Mouse (Mus musculus) adrenal gland (tissue): ENCODE measurements around the gene Gm9945.

Experiments
- intact Hi-C: fragments of 180-260 bp; cut with DNase I; formaldehyde crosslinking; loops from one replicate; pipeline ENCODE4 v1.15.1; 2025
- long read RNA-seq, 2 experiments: library from polyadenylated mRNA; unstranded; transcript quantifications; one replicate each; pipeline ENCODE4 v2.0.0; 2020; ENCODE audit warnings: borderline replicate concordance in 1 of 2; ENCODE audit not compliant: insufficient replicate concordance in 1 of 2

Gene Gm9945
- long read RNA-seq, experiment 1, partial matches to known transcripts: 0 of 1 reads
- long read RNA-seq, experiment 1, other reads (novel, unspliced or antisense): 0 of 1 reads
- long read RNA-seq, experiment 2: 0 reads

DNA sequence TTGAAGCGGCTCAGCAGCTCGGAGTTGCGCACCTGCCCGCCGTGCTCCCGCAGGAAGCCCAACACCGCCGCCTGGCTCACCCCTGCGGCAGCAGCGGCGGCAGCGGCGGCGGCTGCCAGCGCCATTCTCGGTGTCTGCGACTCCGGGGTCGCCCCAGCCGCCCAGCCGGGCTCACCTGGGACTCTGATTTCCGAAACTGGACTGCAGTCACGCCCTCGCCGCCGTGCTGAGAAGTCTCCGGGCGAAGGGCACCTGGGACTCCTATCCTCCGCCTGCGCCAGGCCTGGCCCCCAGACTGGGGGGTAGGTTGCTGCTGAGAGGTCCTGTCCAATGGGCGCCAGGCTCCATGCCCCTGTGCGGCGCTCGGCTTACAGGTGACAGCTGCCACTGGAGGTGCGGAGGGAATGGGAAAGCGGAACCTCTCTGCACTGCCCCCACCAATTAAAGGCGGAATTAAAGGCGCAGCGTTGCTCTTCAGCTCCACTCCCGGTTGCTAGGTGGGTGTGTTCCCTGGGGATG, at the start of gene Gm9945, which contains the start of gene Sowaha:
Gene Gm9945 (plus strand): TSS at position 384 of the 519 bp plus-strand sequence.
Gene Sowaha (minus strand): TSS at position 492 of the 519 bp plus-strand sequence.
- intact Hi-C loops: loop anchor here (10.0 kb wide), 1 partner anchor 255 kb away; no protein-coding TSS in a partner anchor

DNA sequence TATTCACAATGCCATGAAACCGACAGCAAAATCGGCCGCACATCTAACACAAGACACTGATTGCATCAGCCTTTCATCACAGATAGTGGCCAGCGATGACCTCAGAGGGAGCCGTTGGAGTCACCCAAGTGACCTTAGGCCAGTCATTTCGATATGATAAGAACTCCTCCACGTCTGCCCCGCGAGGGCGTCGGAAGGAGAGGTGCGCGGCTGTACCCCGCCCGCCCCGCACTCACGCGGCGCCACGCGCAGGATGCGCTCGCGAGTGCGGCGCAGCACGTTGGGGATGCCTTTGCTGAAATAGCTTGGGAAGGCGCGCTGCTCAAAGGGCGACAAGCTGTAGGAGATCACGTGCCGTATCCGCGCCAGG, 49.7 kb upstream of the Gm9945 start:
- intact Hi-C loops: no loop called here

DNA sequence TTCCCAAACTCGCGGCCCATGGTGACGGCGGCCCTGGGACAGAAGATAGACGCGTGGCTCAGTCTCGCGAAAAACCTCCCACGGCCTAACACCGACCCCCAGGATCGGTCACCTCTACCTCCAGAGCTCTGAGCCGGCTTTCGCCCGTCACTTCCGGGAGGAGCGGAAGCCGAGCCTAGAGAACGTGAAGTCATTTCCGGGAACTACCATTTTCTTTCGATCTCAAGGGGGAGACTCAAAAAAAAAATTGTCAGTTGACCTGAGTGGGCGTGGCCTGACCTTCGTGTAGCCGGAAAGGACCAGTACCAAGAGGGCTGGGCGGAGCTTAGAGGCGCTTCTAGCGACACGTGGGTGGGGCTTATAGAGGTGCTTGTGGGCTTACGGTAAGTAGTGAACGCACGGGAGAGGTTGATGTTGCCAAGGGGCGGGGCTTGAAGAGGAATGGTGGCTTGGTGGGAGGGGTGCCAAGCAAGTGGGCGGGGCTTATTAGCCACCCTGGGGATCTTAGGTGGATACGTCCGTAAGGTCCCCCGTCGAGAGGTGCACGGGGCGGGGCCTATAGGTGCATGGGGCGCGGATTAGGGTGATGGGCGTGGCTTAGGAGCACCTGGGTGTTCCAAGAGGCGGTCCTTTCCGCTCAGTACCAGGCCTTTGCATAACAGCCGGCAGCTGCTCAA, 49.2 kb upstream of the Gm9945 start, which contains the start of the genes Uqcrq and Gdf9:
Gene Uqcrq (minus strand): TSS at position 162 of the 677 bp plus-strand sequence.
Gene Gdf9 (plus strand): TSS at position 354 of the 677 bp plus-strand sequence.
- intact Hi-C loops: no loop called here

DNA sequence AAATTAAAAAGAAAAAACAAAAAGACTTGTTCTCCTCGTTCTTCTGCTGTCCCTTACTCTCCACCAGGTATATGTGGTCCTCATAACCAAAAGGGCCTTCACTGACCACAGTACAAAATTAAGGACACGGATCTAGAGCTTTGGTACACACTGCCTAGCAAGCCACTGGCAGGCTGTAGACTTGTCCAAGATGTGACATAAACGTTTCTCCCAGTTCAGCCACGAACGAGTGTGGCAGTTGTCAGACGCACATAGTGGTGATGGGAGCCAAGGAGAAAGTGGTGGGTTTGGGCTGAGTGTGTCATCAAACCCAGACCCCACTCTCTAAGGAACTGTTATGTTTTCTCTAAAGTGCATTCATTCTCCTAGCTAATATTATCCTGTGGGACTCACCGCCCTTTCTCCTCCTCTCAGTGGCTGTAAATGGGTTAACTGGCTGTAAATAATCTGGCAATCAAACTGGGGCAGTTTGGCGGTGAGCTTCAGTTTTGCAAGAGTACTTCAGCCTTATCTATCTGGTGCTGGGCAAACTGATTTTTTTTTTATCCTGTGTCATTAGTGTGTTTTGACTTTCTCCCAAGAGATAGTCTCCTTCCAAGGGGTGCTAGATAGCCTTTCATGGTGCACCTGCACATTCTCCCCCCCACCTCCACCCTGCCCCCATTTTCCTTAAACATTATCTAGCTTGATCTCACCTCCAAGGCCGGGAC, 48.5 kb upstream of the Gm9945 start:
- intact Hi-C loops: no loop called here

DNA sequence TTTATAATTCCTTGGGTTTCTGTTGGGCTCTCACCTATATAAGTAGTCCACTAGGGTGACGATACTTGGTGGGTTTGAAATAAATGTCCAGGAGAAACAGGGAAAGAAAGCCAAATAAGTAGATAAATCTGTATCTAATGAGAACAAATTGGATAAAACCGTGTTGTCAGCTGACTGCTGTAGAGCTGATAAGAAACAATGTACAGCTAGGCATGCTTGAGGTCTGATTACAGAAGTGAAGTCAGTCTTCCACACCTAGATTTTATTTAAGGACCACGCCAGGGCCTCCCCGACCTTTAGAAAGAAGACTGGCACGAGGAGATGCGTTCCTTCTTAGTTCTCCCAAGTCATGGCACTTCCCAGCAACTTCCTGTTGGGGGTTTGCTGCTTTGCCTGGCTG, 46.9 kb upstream of the Gm9945 start:
- intact Hi-C loops: no loop called here

DNA sequence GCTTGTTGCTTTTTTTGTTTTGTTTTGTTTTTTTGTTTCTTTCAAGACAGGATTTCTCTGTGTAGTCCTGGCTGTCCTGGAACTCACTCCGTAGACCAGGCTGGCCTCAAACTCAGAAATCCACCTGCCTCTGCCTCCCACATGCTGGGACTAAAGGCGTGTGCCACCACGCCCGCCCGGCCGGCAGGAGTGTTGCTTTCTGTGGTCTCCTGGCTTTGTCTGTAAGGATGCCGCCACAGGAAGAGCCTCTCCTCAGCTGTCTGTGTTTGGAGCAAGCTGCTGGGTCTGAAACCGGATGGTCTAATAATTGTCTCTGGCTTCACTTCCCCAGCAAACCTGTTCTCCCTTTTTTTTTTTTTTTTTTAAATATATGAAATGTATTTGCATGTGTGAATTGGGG, 44.5 kb upstream of the Gm9945 start:
- intact Hi-C loops: no loop called here

DNA sequence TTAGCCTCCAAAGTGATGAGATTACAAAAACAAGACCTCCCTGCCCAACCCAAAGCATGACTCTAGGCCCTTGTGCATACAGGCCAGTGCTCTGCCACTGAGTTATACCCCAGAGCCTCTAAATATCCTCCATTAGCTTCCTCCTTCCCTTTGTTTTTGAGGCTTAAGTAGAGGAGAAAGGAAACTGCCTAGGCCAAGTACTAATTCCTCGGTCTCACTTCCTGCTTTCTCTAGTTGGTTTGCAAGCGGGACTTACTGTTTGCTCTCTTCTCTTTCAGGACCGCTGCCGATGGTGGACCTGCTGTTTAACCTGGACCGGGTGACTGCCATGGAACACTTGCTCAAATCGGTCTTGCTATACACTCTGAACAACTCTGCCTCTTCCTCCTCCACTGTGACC, 43.6 kb upstream of the Gm9945 start:
- intact Hi-C loops: no loop called here

DNA sequence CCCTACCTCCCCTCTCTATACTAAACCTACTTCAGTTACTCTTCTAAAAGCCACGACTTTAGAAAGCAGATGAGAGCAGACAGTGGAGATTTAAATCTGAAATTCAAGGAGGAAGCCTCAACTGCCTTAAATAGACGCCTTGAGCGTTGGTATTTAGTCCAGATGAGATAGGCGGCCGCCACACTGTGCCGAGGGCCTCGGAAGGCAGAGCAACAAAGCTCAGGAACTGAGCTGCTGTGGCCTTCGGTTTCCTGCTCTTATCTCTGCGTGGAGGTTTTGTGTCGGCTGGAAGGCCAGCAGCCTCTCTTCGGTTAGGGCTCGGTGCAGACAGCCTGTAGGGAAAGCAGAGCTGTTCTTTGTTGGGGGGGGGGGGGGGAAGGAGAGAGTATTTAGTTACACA, 38.0 kb upstream of the Gm9945 start:
- intact Hi-C loops: no loop called here

DNA sequence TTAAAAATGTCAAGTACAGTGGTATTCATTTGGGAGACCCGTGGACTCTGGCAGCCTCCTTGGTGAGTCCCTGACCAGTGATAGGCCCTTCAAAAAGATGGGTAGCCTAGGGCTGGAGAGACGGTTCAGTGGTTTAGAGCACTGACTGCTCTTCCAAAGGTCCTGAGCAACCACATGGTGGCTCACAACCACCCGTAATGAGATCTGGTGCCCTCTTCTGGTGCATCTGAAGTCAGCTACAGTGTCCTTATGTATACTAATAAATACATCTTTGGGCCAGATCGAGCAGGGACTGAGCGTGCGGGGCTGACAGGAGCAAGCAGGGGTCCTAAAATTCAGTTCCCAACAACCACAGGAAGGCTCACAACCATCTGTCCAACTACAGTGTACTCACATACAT, 36.1 kb upstream of the Gm9945 start:
- intact Hi-C loops: no loop called here

DNA sequence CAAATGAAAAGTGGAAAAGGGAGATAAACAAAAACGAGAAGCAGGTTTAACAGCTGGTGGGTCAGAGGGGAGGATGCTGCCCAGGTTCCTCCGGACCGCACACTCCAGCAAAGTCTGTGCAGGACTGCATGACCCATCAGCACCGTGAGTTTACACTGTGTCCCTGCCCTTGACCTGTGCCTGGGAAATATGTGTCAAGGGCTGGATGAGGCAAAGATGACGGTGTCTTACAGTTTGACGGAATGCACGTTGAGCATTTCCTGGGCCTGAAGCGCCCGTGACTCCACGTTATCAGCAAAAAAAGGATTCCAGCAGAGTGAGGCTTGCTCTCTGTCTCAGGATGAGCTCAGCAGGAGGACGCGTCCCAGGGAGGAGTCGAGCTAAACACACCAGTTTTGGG, 34.4 kb upstream of the Gm9945 start:
- intact Hi-C loops: no loop called here

DNA sequence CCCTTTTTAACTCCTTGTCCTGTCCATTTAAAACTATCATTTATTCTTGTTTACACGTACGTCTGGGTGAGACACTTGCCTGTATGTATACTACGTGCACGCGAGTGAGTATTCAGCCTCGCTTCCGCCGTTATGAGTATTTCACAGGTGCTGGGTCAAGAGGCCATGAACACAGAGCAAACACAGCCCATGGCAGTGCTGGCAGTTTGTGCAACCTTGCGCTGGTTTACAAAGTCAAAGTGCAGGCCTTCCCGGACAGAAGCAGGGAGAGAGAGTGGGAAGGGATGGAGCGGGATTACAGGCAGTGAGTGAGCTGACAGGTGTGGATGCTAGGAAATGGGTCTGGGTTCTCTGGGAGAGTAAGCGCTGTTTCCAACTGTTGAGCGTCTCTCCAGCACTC, 33.8 kb upstream of the Gm9945 start:
- intact Hi-C loops: no loop called here

DNA sequence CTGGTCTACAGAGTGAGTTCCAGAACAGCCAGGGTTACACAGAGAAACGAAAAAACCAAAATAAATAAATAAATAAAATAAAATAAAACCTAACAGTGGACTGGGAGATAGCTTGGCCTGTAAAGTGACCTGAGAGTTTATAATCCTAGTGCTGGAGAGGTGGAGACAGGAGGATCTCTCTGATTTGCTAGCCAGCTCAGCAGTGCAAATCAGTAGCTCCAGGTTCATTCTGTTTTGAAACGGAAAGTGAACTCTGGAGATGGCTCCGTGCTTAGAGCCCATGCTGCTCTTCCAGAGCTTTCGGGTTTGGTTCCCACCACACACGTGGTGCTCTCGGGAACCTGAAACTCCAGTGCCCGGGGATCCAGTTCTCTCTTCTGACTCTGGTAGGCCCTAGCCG, 32.0 kb upstream of the Gm9945 start:
- intact Hi-C loops: no loop called here

DNA sequence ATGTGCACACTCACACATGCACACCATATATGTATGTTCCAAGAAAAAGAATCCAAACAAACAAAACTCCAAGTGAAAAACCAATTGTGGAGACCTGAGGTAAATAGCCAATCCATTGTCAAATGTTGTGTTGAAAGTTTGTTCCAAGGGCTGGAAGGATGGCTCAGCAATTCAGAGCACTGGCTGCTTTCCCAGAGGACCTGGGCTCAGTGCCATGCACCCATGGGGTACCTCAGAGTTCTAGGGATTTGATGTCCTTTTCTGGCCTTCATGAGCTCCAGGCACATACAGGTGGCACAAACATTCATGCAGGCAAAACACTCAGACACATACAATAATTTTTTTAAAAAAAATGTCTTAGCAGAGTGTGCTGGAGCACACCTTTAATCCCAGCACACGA, 31.4 kb upstream of the Gm9945 start:
- intact Hi-C loops: no loop called here

DNA sequence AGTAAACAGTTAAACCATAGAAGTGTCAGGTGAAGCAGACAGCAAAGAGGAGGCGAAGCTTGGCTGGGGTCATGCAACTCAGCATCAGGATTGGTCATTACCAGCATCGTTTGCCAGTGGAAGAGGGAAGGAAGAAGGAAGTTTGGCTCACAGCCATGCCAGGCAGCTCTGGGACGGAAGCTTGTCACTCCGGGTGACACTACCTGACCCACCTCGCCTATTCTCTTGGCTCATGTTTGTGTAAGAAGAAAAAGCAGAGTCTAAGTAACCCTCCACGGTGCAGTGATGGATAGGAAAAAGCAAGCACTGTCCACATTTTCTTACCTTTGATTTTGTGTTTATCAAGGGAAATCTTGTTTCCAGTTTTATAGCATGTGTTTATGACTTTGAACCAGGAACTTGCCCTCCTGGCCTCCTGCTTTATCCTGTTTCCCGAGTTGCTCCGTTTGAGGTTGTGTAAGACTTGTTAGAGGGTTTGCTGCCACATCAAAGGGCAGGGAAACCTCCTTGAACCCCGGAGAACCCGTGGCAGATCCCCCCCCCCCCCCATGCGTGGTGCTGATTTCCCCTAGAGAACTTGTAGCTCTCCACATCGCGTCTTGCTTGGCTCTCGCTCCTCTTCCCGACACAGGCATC, 29.8 kb upstream of the Gm9945 start:
- intact Hi-C loops: no loop called here

DNA sequence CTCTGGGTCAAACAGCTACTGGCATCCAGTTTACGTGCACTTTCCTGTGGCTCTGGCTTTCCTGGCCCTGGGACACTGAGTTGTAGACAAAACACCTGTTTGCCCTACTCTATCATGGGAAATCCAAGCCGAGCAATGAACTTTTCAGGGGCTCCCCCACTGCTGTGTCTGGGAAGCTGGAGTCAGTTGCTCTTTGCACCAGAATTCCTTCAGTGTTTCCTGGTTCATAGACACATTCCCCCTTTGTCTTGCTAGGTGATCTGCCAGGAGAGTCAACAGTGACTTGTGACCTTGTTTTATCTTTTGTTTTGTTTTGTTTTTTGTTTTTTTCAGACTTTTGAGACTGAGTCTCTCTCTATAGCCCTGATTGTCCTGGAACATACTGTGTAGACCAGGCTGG, 28.6 kb upstream of the Gm9945 start:
- intact Hi-C loops: no loop called here

DNA sequence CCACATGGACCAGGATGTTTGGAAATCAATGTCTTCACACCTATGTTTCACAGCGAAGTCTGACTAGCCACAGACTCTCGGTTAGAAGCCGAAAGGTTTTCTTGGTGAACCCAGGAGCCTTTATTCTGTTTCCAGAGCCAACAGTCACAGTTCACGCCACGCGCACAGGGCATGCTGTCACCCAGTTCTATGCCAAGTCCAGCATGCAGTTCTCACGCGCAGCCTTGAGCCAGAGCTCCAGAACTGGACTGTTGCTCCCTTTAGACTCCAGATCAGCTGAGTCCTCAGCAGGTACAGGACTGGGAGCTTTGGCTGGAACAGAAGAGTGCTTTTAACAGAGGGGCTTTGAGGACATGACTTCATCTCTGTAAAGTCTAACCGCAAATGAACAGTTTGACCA, 27.6 kb upstream of the Gm9945 start:
- intact Hi-C loops: no loop called here

DNA sequence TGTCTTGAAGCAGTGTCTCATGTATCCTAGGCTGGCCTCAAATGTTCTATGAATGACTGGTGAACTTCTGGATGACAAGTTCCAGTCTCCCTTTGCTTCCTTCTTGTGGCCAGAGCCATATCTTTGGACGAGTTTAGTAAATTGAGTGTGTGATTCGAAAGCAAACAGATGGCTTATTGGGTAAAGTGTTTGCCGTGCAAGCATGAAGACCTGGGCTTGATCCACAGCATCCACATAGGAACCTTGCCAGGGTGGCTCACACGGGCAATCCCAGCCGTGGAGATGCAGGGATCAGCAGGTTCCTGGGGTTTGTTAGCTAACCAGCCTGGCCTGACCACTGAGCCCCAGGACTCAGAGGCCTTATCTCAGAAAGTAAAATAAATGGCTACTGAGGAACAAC, 26.9 kb upstream of the Gm9945 start:
- intact Hi-C loops: no loop called here

DNA sequence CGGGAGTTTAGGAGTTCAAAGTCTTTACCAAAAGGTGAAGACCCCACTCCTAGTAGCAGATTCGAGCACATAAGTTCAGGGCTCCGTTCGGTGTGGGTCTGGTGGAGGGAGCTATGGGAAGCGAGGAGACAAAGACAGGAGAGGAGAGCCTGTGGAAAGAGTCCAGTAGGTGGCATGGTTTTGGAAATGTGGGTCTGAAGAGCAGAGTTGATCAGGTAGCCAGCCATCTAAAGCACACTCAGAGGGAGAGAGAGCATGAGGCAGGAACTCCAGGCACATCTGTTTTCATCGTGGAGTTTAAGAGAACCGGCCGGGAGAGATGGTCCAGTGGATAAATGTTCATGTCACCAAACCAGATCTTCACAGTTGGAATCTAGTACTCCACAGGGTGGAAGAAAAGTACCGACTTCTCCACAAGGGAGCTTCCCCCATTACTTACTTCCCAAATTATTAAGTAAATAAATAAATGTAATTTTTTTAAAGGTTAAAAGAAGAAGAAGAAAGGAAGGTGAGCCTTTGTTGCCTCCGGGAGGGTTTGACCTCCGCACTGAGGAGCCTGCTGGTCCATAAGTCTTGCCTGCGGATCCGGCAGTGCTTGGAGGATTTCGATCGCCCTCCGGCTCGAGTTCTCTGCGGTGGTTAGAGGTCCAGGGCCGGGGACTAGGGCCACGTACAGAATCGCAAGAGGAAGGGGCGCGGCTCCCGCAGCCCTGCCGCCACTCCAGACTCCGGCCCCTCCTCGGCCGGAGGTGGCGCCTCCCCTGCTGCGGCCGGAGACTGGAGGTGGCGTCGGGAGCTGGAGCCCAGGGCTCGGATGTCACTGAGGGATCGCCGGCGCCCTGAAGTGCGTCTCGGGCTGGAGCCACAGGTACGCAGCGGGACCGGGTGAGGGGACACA, 23.2 kb upstream of the Gm9945 start, which contains the start of the genes Gm10447 and Shroom1:
Gene Gm10447 (minus strand): TSS at position 637 of the 898 bp plus-strand sequence.
Gene Shroom1 (plus strand): TSS at position 732 of the 898 bp plus-strand sequence.
- intact Hi-C loops: no loop called here

DNA sequence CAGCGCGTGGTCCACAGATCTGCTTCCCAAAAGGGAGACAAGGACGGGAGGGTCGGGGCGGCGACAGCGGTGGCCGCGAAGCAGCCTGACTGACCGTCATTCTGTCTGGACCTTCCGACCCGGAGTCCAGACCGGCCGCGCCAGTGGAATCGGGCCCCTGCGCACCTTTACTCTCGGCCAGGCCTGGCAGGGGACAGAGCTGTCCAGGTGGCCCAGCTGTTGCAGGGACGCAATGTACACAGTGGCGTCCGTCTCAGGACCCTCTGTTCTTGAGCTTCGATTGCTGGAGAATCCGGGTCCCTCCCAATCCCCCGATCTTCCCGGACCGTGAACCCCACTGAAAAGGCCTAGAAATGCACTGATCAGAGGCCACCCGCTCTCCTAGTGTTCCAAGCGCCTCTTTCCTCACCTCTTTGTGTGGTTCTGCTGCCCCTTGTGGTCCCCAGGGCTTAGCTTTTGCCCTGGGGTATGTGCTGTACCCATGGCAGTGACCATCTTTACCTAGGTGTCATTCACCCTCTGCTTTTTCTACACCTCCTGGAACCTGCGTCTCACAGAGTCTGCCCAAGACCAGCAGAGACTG, 22.5 kb upstream of the Gm9945 start:
- intact Hi-C loops: no loop called here

DNA sequence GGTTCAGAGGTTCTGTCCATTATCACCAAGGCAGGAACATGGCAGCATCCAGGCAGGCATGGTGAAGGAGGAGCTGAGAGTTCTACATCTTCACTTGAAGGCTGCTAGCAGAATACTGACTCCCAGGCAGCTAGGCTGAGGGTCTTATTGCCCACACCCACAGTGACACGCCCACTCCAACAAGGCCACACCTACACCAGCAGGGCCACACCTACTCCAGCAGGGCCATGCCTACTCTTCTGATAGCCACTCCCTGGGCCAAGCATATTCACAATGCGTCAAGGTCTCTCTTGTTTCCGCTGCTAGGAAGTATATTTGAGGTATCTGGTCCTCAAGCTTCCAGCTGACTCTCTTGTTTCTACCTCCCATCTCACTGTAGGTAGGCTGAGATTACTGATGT, 21.0 kb upstream of the Gm9945 start:
- intact Hi-C loops: no loop called here
